Mouse (Mus musculus) spleen, adult 2 months (tissue): ENCODE measurements around the gene Fancd2.

Source experiments
- CTCF ChIP-seq: fragments of 200-500 bp; IDR thresholded peaks from 2 replicates; pipeline ENCODE4 v1.5.1; 2011; ENCODE audit warnings: mild to moderate bottlenecking, inconsistent platforms; ENCODE audit not compliant: insufficient read depth, insufficient read length, insufficient replicate concordance; ENCODE audit errors: extremely low read depth
- POLR2A ChIP-seq: fragments of 200-500 bp; IDR thresholded peaks from 2 replicates; pipeline ENCODE4 v1.6.1; 2011; ENCODE audit warnings: low read depth, low read length, inconsistent platforms

- TF ChIP-seq CTCF = no peak
- no peak for TF ChIP-seq POLR2A
These were observed 77.8 kb downstream of the Fancd2 start for GRCm38 (mm10) chr6:113609293-113609692.
